In genomic region chr5:102767822-102768221, GRCm38 (mm10) we compare ENCODE assay signal across 21 mouse cellular contexts.
DNase-seq lines count a peak whose midpoint lies in the region; ATAC-seq and TF ChIP-seq lines count a peak whose summit lies in the region.
"Had no signal": no experiment of that assay in that cellular context is flagged by ENCODE, and none has a peak within 500 bp of the region (broad histone marks: within the 10 kb centered on the region; RNA-seq: fewer than 3 reads in every experiment).

No protein-coding gene starts in this region.

- H3K4me3 ChIP-seq in heart, embryonic 14.5 days (ENCODE audit: control insufficient read depth in 1 of 2, insufficient read depth in 1 of 2, low read depth in 1 of 2, low read length in 2 of 2), result no peak overlapping the region
- no peak overlapping the region for H3K4me3 ChIP-seq in kidney, embryonic 14.5 days (ENCODE audit: low read length)
- no peak overlapping the region for H3K4me3 ChIP-seq in embryonic fibroblast, embryonic 13.5 days (ENCODE audit: insufficient read depth, low read length)
- H3K4me3 ChIP-seq in limb, embryonic 14.5 days (replicated peaks; ENCODE audit: low read length), result no peak overlapping the region
- H3K4me3 ChIP-seq in neural tube, embryonic 15.5 days (replicated peaks), result no peak overlapping the region
- H3K4me3 ChIP-seq: hindbrain, embryonic 10.5 days; hindbrain, embryonic 15.5 days had no signal

- H3K4me2 ChIP-seq in heart, embryonic 14.5 days (ENCODE audit: low read length), result no peak overlapping the region
- H3K4me2 ChIP-seq in kidney, embryonic 14.5 days (replicated peaks; ENCODE audit: low read depth, low read length), result no peak overlapping the region
- no peak overlapping the region; the same call in 1 of the 2 replicates for H3K4me2 ChIP-seq in limb, embryonic 14.5 days (replicated peaks; ENCODE audit: low read depth, low read length, severe bottlenecking)
- H3K4me2 ChIP-seq in neural tube, embryonic 15.5 days, result no peak overlapping the region

- peaks cover 9 to 24% of the 10 kb centered on the region in 2 experiments for H3K4me1 ChIP-seq in heart, embryonic 14.5 days (ENCODE audit: control insufficient read depth in 2 of 2, insufficient read depth in 2 of 2, low read length in 2 of 2)
- H3K4me1 ChIP-seq in kidney, embryonic 14.5 days (ENCODE audit: control insufficient read depth, insufficient read depth, low read length), result peaks cover 23% of the 10 kb centered on the region
- peaks cover 7% of the 10 kb centered on the region; the same call in 1 of the 2 replicates for H3K4me1 ChIP-seq in embryonic fibroblast, embryonic 13.5 days (ENCODE audit: control insufficient read depth, insufficient read depth, low read length)
- H3K4me1 ChIP-seq in limb, embryonic 14.5 days (ENCODE audit: control insufficient read depth, insufficient read depth, low read length), result peaks cover 25% of the 10 kb centered on the region
- peaks cover 14% of the 10 kb centered on the region for H3K4me1 ChIP-seq in neural tube, embryonic 15.5 days

- peak overlapping the region in 1 of 2 experiments; percentile 86; a peak in 2 of 4 replicates for H3K27ac ChIP-seq in heart, embryonic 14.5 days (replicated peaks in 1 of 2; ENCODE audit: control insufficient read depth in 1 of 2, insufficient read depth in 1 of 2, low read depth in 2 of 2, low read length in 2 of 2)
- H3K27ac ChIP-seq in kidney, embryonic 14.5 days (ENCODE audit: low read depth, low read length), result peak overlapping the region; percentile 69; the same call in 1 of the 2 replicates
- H3K27ac ChIP-seq in embryonic fibroblast, embryonic 13.5 days (ENCODE audit: insufficient read depth, low read length), result 0 out of 2 replicates have a peak overlapping the region, but pooled peaks have one; percentile 0
- peak overlapping the region; percentile 46; the same call in 1 of the 2 replicates for H3K27ac ChIP-seq in limb, embryonic 14.5 days (replicated peaks; ENCODE audit: low read depth, low read length)
- H3K27ac ChIP-seq in neural tube, embryonic 15.5 days (replicated peaks), result no peak overlapping the region
- H3K27ac ChIP-seq: hindbrain, embryonic 15.5 days; liver, embryonic 14.5 days; macrophage had no signal

- no peaks in the 10 kb centered on the region for H3K36me3 ChIP-seq in heart, embryonic 14.5 days (ENCODE audit: control insufficient read depth, insufficient read depth, low read length)
- H3K36me3 ChIP-seq in kidney, embryonic 14.5 days (ENCODE audit: control insufficient read depth, insufficient read depth, low read length), result no peaks in the 10 kb centered on the region
- no peaks in the 10 kb centered on the region for H3K36me3 ChIP-seq in limb, embryonic 14.5 days (ENCODE audit: control insufficient read depth, insufficient read depth, low read length)
- no peaks in the 10 kb centered on the region for H3K36me3 ChIP-seq in neural tube, embryonic 15.5 days
- H3K36me3 ChIP-seq: hindbrain, embryonic 10.5 days; hindbrain, embryonic 15.5 days had no signal

- 0 out of 2 replicates have a peak overlapping the region, but pooled peaks have one; percentile 71 for H3K9ac ChIP-seq in heart, embryonic 14.5 days (ENCODE audit: low read length)
- H3K9ac ChIP-seq in kidney, embryonic 14.5 days (ENCODE audit: low read depth, low read length), result no peak overlapping the region
- no peak overlapping the region for H3K9ac ChIP-seq in limb, embryonic 14.5 days (ENCODE audit: low read depth, low read length, severe bottlenecking)
- H3K9ac ChIP-seq in neural tube, embryonic 15.5 days (replicated peaks), result no peak overlapping the region
- H3K9ac ChIP-seq: hindbrain, embryonic 15.5 days; liver, embryonic 14.5 days had no signal

- no peaks in the 10 kb centered on the region for H3K9me3 ChIP-seq in heart, embryonic 14.5 days (ENCODE audit: control insufficient read depth, low read length)
- no peaks in the 10 kb centered on the region; the same call in 1 of the 2 replicates for H3K9me3 ChIP-seq in kidney, embryonic 14.5 days (ENCODE audit: control insufficient read depth, low read length)
- H3K9me3 ChIP-seq in limb, embryonic 14.5 days (ENCODE audit: control insufficient read depth, low read length), result no peaks in the 10 kb centered on the region
- H3K9me3 ChIP-seq in neural tube, embryonic 15.5 days (replicated peaks), result no peaks in the 10 kb centered on the region
- H3K9me3 ChIP-seq: hindbrain, embryonic 10.5 days; hindbrain, embryonic 15.5 days had no signal

- ATAC-seq in heart, embryonic 14.5 days (ENCODE audit: insufficient number of reproducible peaks, insufficient read depth, low FRiP score, low read depth), result no peak
- ATAC-seq in kidney, embryonic 14.5 days (ENCODE audit: low FRiP score, low TSS enrichment), result no peak
- peak; percentile 54; the same call in 1 of the 2 replicates for ATAC-seq in limb, embryonic 14.5 days (ENCODE audit: low FRiP score, low read depth)
- ATAC-seq in neural tube, embryonic 15.5 days (ENCODE audit: low FRiP score), result no peak
- ATAC-seq: CD4-positive, CD25-positive, alpha-beta regulatory T cell, adult 4 months; forebrain, embryonic 14.5 days had no signal

- no peak for TF ChIP-seq POLR2A in embryonic fibroblast, embryonic 13.5 days (IDR thresholded peaks at IDR 0.05; ENCODE audit: low read depth, low read length)
- no peak for TF ChIP-seq POLR2A in limb, embryonic 14.5 days (IDR thresholded peaks at IDR 0.05; ENCODE audit: borderline replicate concordance, extremely low read depth, insufficient read depth, insufficient read length)

- DNase-seq in heart, postnatal 14 days, result no peak
- DNase-seq in kidney, adult 18-20 months, result no peak
- peak; percentile 59 for DNase-seq in limb, embryonic 14.5 days (ENCODE audit: low spot score)
- DNase-seq: cerebellum, adult 11 months; cerebellum, adult 9-10 months; cerebellum, postnatal 36 days; gastrocnemius, postnatal 25 days; liver; lung, adult 2 months; right cerebral cortex, postnatal 14 days; thymus, postnatal 4 days had no signal

- intact Hi-C loops in heart, postnatal 14 days (cut with DNase I), result loop anchor here (5.0 kb wide), 2 partner anchors 61 to 104 kb away; no protein-coding TSS in a partner anchor

- no peaks in the 10 kb centered on the region for H3K27me3 ChIP-seq in heart, embryonic 14.5 days (ENCODE audit: control insufficient read depth, insufficient read depth, low read length)
- H3K27me3 ChIP-seq in kidney, embryonic 14.5 days (ENCODE audit: control insufficient read depth, insufficient read depth, low read length), result no peaks in the 10 kb centered on the region
- no peaks in the 10 kb centered on the region for H3K27me3 ChIP-seq in limb, embryonic 14.5 days (ENCODE audit: control insufficient read depth, insufficient read depth, low read length)
- no peaks in the 10 kb centered on the region for H3K27me3 ChIP-seq in neural tube, embryonic 15.5 days (replicated peaks)
- H3K27me3 ChIP-seq: hindbrain, embryonic 15.5 days had no signal

- 78% methylated on average over 7 of the region's 7 CpGs for WGBS in heart, embryonic 14.5 days
- WGBS in kidney, embryonic 14.5 days, result 75% methylated on average over 7 of the region's 7 CpGs
- 21% methylated on average over 7 of the region's 7 CpGs for WGBS in limb, embryonic 14.5 days
- WGBS in neural tube, embryonic 15.5 days, result 66% methylated on average over 7 of the region's 7 CpGs

- TF ChIP-seq CTCF in embryonic fibroblast, embryonic 13.5 days (IDR thresholded peaks at IDR 0.05; ENCODE audit: borderline replicate concordance, insufficient read depth, low read length), result no peak
